Mouse (Mus musculus) heart, embryonic 13.5 days (tissue): ENCODE results near the gene Fcho1. TPM values are rescaled to one million over a fixed set of nuclear protein-coding genes. Genes with fewer than 3 reads are reported as not detected.
"Not testable (repeated sequence)": the region's sequence is repeated elsewhere in the genome, so short reads cannot be mapped to it uniquely, and the experiment has no call there.

Experiments used
- ATAC-seq: fragments of 200-750 bp; cut with Nextera tagmentation; 2 replicates; pipeline ENCODE4 v1.8.0; 2017; ENCODE audit warnings: moderate TSS enrichment; ENCODE audit not compliant: insufficient number of reproducible peaks, low FRiP score, low TSS enrichment; ENCODE audit errors: extremely low read depth
- H3K27ac ChIP-seq: fragments of 300-500 bp; sonication (generic); replicated peaks from 2 replicates; pipeline ENCODE4 v1.5.1; 2015; ENCODE audit warnings: moderate library complexity, mild to moderate bottlenecking, inconsistent platforms
- H3K27me3 ChIP-seq: fragments of 300-500 bp; sonication (generic); replicated peaks from 2 replicates; pipeline ENCODE4 v1.6.1; 2015; ENCODE audit warnings: mild to moderate bottlenecking, inconsistent platforms
- H3K36me3 ChIP-seq: fragments of 300-500 bp; sonication (generic); 2 replicates; pipeline ENCODE4 v1.6.1; 2015; ENCODE audit warnings: mild to moderate bottlenecking, inconsistent platforms
- H3K4me1 ChIP-seq: fragments of 300-500 bp; sonication (generic); 2 replicates; pipeline ENCODE4 v1.6.1; 2015; ENCODE audit warnings: inconsistent platforms
- H3K4me2 ChIP-seq: fragments of 300-500 bp; sonication (generic); 2 replicates; pipeline ENCODE4 v1.6.1; 2015; ENCODE audit warnings: inconsistent platforms, mild to moderate bottlenecking, moderate library complexity
- H3K4me3 ChIP-seq: fragments of 300-500 bp; sonication (generic); 2 replicates; pipeline ENCODE4 v1.5.1; 2015; ENCODE audit warnings: moderate library complexity, mild to moderate bottlenecking, inconsistent platforms
- H3K9ac ChIP-seq: fragments of 300-500 bp; sonication (generic); 2 replicates; pipeline ENCODE4 v1.6.1; 2015; ENCODE audit warnings: inconsistent platforms, mild to moderate bottlenecking, moderate library complexity
- H3K9me3 ChIP-seq: fragments of 300-500 bp; sonication (generic); 2 replicates; pipeline ENCODE4 v1.6.1; 2016; ENCODE audit warnings: inconsistent platforms
- WGBS: fragments of 180-500 bp; shearing (Covaris S2); methylation state at CpG from one replicate; pipeline ENCODE4 v1.1.7; 2015; ENCODE audit warnings: mixed read lengths; 5-methylcytosine and 5-hydroxymethylcytosine counted together
- polyA plus RNA-seq: library from polyadenylated mRNA; unstranded; fragments of >200 nt; fragmentation: Nextera tagmentation; extraction: Ambion mirVana; gene quantifications from 2 replicates; pipeline ENCODE4 v1.2.1, GENCODE M21; 2015

Gene Fcho1
- polyA plus RNA-seq, 1 experiment from 2014 or later = 1.7 TPM

DNA sequence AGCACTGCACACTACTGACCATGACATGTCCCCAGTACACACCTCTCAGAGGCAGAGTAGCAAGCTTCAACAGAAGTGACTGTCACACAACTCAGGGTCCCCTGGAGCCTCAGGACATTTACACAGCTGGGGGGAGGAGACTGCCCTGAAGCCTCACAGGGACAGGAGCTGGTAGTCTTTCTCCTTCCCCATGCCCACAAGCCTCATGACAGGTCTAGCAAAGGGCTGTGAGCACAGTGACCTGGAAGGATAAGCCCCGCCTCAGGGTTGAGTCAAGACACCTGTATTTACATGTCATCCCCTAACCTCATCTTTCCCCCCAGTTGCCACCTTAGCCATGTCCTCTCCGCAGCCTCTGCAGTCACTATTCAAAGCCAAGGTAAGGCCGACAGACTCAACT lies 15.7 kb upstream of the Fcho1 start:
- Histone ChIP-seq H3K36me3 (no peaks in the 10 kb centered on the region), H3K9me3 (no peaks in the 10 kb centered on the region), H3K4me2 (peak overlapping the region; percentile 63), H3K4me3 (peak overlapping the region; percentile 24; the same call in 1 of the 2 replicates), H3K4me1 (peaks cover 8% of the 10 kb centered on the region), H3K27me3 (peaks cover 18% of the 10 kb centered on the region), H3K9ac (no peak overlapping the region), H3K27ac (no peak overlapping the region)
- 35% methylated on average over 3 of the region's 3 CpGs for WGBS
- peak; percentile 29; the same call in 1 of the 2 replicates for ATAC-seq

DNA sequence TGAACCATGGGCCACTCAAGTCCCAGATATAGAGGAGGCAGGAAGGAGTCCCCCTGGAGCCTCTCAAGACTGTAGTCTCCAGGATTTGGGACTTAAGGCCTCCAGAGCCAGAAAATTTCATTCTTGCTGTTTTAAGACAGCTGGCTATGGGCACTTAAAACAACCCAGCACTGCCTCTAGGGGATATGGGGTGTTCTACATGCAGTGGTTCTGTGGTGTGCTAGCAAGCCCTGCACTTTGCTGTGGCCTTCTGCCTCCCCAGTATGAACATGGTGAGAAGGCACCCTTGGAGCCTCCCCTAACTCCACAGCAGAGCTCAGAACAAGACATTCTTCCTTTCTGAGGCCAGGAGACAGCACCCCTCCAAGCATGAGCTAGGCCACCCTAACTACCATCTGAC lies 12.8 kb upstream of the Fcho1 start:
- H3K4me2 ChIP-seq, H3K4me1 ChIP-seq, H3K36me3 ChIP-seq, H3K9ac ChIP-seq, ATAC-seq, H3K4me3 ChIP-seq, H3K9me3 ChIP-seq, H3K27ac ChIP-seq: not testable (repeated sequence)
- H3K27me3 ChIP-seq = peaks cover 21% of the 10 kb centered on the region

DNA sequence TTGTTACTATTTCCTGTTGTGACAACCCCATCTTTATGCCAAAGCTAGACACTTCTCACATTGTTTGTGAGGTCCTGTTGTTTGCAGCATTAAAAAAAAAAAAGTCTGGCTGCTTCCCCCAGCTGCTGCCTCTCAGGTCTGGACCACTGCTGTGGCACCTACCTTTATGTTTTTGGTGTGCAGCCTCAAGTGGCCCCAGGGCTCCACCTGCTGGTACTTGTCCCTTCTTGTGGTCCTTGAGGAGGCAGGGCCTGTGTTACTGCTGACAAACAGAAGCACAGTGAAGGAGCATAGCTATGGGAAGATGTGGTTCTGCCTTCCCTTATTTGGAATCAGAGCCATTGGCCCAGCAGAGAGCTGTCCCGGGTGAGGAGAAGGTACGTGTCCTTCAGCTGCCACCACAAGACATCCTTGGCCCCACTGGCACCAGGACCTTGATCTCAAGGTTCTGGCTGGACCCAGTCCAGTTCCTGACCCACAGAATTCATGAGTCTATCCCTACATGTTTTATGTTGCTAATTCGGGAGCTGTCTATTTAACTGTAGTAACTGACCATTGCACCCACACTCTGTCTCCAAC lies 6.2 kb upstream of the Fcho1 start:
- Histone ChIP-seq H3K27ac (no peak overlapping the region), H3K36me3 (no peaks in the 10 kb centered on the region), H3K27me3 (peaks cover 44% of the 10 kb centered on the region), H3K4me1 (peaks cover 13% of the 10 kb centered on the region; the same call in 1 of the 2 replicates), H3K9me3 (no peaks in the 10 kb centered on the region), H3K4me2 (no peak overlapping the region), H3K9ac (no peak overlapping the region), H3K4me3 (no peak overlapping the region)
- WGBS = 38% methylated on average over 3 of the region's 3 CpGs
- no peak for ATAC-seq

DNA sequence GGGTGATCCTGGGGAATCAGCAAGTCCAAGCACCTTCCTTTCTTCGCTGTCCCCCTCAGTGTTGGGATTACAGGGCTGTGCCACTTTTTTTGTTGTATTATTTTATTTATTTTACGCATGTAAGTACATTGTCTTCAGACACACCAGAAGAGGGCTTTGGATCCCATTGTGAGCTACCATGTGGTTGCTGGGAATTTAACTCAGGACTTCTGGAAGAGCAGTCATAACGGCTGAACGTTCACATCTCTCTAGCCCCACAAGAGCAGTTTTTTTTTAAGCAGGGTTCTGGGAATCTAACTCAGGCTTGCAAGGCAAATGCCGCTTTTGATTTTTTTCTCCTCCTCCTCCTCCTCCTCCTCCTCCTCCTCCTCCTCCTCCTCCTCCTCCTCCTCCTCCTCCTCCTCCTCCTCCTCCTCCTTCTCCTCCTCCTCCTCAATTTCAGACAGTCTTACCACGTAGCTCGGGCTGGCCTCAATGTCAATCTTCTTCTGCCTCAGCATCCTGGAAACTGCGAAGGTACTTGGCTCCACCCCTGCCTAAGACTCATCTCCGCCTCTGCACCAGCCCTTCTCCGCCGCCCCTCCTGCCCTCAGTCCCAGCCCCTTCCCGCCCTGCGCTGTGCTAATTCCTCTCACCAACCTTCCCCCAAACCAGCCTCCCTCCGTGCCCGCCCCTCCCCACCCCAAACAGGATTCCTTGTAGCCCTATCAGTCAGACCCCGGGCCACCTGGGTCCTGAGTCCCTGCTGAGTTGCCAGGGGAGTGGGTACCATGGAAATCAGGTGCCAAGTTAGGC lies 3.5 kb upstream of the Fcho1 start:
- H3K9ac ChIP-seq = peak overlapping the region; percentile 58
- H3K36me3 ChIP-seq = no peaks in the 10 kb centered on the region
- H3K4me3 ChIP-seq = peak overlapping the region; percentile 38
- WGBS = 9% methylated on average over 15 of the region's 16 CpGs
- ATAC-seq = no peak
- no peaks in the 10 kb centered on the region for H3K9me3 ChIP-seq
- H3K27me3 ChIP-seq = peaks cover 71% of the 10 kb centered on the region
- H3K4me1 ChIP-seq = peaks cover 19% of the 10 kb centered on the region; the same call in 1 of the 2 replicates
- H3K27ac ChIP-seq = no peak overlapping the region
- peak overlapping the region; percentile 68 for H3K4me2 ChIP-seq

DNA sequence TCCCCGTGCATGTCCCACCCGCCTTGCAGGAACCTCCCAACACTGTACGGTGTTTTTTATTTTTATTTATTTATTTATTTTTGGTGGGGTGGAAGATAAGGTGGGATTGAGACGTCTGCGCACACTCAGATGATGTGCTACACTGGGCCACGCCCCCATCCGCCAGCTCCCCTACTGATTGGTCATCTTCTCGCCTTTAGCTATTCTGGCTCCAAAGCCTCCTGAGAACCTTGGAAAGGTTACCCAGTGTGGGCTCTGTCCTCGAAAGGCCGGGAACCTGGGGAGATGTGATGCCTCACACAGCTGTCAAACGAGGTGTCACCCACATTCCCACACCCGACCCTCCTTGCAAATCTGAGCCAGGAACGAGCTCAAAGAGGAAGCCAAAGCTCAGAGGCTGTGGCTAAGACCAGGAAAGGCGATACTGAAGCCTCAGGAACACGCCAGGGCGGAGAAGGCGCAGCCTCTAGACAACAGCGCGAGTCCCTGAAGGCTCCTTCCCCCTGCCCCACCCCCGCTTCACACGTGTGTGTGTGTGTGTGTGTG lies 2.8 kb upstream of the Fcho1 start:
- no peak for ATAC-seq
- Histone ChIP-seq H3K36me3 (no peaks in the 10 kb centered on the region), H3K4me1 (peaks cover 19% of the 10 kb centered on the region; the same call in 1 of the 2 replicates), H3K4me2 (peak overlapping the region; percentile 68), H3K4me3 (peak overlapping the region; percentile 38), H3K9me3 (no peaks in the 10 kb centered on the region), H3K27me3 (peaks cover 74% of the 10 kb centered on the region), H3K9ac (peak overlapping the region; percentile 58), H3K27ac (no peak overlapping the region)
- 6% methylated on average over 20 of the region's 21 CpGs for WGBS

DNA sequence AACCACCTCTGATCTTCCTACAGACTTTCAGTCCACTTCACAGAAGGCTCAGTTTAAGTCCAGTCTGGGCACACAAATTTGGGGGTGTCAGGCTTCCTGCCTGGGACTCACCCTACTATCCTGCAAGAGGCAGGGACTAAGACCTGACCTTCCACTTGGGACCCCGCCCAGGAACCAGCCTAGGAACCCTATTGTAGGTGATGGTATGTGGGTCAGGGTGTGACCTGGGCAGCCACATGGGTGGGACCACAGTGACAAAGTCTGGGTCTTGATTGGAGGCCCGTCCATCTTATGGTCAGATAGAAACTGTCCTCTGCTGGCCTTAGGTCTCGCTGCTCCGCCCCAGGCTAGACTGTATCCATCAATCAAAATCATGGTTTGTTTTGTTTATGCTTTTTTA lies 1.1 kb downstream of the Fcho1 start:
- H3K4me3 ChIP-seq = no peak overlapping the region
- H3K9ac ChIP-seq = no peak overlapping the region
- H3K4me1 ChIP-seq = peaks cover 21% of the 10 kb centered on the region
- ATAC-seq = no peak
- H3K4me2 ChIP-seq = no peak overlapping the region
- H3K9me3 ChIP-seq = no peaks in the 10 kb centered on the region
- H3K36me3 ChIP-seq = no peaks in the 10 kb centered on the region
- H3K27me3 ChIP-seq = peaks cover 96% of the 10 kb centered on the region
- 63% methylated on average over 4 of the region's 4 CpGs for WGBS
- H3K27ac ChIP-seq = no peak overlapping the region

DNA sequence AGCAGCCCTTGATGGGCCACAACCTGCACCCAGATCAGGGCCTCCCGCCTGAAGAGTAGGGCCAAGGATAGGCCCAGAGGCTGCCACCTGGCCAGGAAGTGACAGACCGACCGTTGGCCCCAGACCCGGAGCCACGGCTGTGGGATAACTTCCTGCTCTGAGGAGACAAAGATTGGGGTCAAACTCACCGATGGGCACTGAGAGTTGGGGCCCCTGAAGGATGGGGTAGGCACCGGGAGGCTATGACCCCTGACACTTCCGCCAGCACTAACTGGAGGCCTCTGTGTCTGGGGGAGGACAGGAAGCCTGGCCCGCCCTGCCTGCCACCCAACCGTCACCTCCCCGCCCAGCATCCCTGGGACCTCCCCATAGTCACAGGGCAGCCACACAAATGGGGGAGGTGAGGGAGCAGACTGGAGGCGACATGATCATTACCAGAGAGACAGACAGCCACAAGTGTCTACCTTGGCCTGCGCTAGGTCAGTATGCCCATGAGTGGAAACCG lies 2.4 kb downstream of the Fcho1 start:
- Histone ChIP-seq H3K27me3 (peaks cover 97% of the 10 kb centered on the region), H3K9me3 (no peaks in the 10 kb centered on the region), H3K4me3 (no peak overlapping the region), H3K9ac (no peak overlapping the region), H3K4me2 (no peak overlapping the region), H3K27ac (no peak overlapping the region), H3K36me3 (no peaks in the 10 kb centered on the region), H3K4me1 (peaks cover 13% of the 10 kb centered on the region)
- WGBS = 50% methylated on average over 14 of the region's 14 CpGs
- no peak for ATAC-seq

DNA sequence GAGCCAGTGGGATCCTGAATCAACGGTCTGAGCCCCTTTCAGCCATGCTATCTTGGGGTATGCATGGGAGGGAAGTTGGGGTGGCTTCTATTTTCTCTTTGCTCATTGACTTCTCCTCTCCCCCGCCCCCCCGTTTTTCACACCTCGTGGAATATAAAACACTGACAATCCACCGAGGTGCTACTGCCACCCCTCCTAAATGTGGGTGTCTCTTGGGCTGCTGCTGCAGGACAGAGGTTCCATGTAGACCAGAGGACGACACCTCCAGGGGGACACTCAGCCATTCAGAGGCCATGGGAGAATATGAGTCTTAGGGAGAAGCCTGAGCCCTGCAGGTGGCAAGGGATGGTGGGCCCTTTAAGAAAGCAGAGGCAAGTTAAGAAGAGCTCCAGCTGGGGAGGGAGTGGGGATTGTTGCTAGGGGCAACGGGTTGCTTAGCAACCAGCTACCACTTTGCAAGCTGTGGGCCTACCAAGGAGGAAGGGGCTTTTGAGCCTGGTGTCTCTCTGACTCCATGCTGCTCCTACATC lies 5.5 kb downstream of the Fcho1 start:
- H3K36me3 ChIP-seq = no peaks in the 10 kb centered on the region
- no peak overlapping the region for H3K4me3 ChIP-seq
- H3K4me2 ChIP-seq = no peak overlapping the region
- ATAC-seq = no peak
- H3K27ac ChIP-seq = no peak overlapping the region
- H3K4me1 ChIP-seq = peaks cover 6% of the 10 kb centered on the region
- 36% methylated on average over 7 of the region's 7 CpGs for WGBS
- peaks cover 90% of the 10 kb centered on the region for H3K27me3 ChIP-seq
- no peaks in the 10 kb centered on the region for H3K9me3 ChIP-seq
- no peak overlapping the region for H3K9ac ChIP-seq

DNA sequence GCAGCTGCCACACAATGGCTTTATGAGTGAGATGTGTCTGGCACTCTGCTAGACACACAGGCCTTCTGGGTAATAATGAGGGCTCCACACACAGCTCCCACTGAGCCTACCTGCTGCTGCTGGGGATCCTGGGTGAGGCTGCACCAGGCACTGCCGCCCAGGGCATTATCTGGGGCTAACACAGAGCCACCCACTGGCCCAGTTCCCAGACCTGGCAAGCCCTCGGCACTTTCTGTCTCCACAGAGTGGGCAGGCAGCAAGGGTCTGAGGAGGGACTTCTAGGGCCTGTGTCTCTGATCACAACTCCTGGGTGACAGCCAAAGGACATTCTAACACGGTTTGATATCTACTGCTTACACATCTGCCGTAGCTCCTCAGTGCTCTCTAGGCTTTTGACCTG lies 6.3 kb downstream of the Fcho1 start:
- H3K4me1 ChIP-seq = peaks cover 5% of the 10 kb centered on the region; the same call in 1 of the 2 replicates
- no peaks in the 10 kb centered on the region for H3K9me3 ChIP-seq
- no peak overlapping the region for H3K4me3 ChIP-seq
- WGBS = 33% methylated on average over 4 of the region's 4 CpGs
- no peak overlapping the region for H3K4me2 ChIP-seq
- H3K9ac ChIP-seq = no peak overlapping the region
- H3K27ac ChIP-seq = no peak overlapping the region
- H3K27me3 ChIP-seq = peaks cover 90% of the 10 kb centered on the region
- ATAC-seq = no peak
- H3K36me3 ChIP-seq = no peaks in the 10 kb centered on the region

DNA sequence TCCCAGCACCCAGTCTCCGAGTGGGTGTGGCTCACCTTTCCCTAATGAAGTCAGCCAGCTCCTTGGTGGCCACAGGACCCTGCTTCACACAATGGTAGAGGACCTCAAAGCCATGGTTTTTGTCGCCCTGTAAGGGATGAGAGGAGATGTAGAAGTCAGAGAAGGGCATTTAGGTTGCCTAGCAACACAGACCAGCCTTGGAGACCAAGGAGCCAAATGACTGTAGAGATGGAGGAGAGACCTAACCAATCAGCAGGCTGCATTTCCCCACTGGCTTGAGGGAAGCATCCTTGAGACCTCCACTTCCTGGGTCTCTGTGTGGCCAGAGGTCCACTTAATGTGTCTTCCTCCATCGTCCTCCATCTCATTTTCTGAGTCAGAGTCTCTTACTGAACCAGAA lies 7.3 kb downstream of the Fcho1 start:
- no peak for ATAC-seq
- peaks cover 5% of the 10 kb centered on the region; the same call in 1 of the 2 replicates for H3K4me1 ChIP-seq
- H3K9ac ChIP-seq = no peak overlapping the region
- H3K36me3 ChIP-seq = no peaks in the 10 kb centered on the region
- no peak overlapping the region for H3K27ac ChIP-seq
- no peak overlapping the region for H3K4me2 ChIP-seq
- no peak overlapping the region for H3K4me3 ChIP-seq
- WGBS = 25% methylated on average over 3 of the region's 3 CpGs
- peaks cover 91% of the 10 kb centered on the region for H3K27me3 ChIP-seq
- no peaks in the 10 kb centered on the region for H3K9me3 ChIP-seq

DNA sequence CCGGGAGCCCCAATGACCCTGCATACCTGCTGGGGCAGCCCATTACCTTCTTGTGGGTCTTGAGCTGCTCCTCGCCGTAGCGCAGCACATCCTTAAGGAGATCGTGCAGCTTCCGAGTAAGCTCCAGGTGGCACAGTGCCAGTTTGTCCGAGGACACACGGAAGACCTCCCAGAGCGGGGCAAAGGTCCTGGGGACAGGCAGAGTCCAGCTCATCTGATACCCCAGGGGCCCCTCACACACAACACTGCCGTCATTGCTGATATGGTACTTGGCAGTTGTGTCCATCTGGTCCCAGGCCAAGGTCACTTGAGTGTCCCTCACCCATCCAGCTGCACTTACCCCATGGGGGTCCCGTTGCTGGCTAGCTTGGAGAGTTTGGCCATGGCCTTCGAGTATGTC lies 8.4 kb downstream of the Fcho1 start:
- no peak for ATAC-seq
- no peaks in the 10 kb centered on the region for H3K9me3 ChIP-seq
- H3K27ac ChIP-seq = no peak overlapping the region
- 72% methylated on average over 12 of the region's 12 CpGs for WGBS
- H3K4me3 ChIP-seq = no peak overlapping the region
- H3K4me1 ChIP-seq = peaks cover 5% of the 10 kb centered on the region; the same call in 1 of the 2 replicates
- H3K36me3 ChIP-seq = no peaks in the 10 kb centered on the region
- no peak overlapping the region for H3K9ac ChIP-seq
- peaks cover 89% of the 10 kb centered on the region for H3K27me3 ChIP-seq
- no peak overlapping the region for H3K4me2 ChIP-seq
